Mouse (Mus musculus) intestine, embryonic 14.5 days (tissue): ENCODE data around the gene Plxna4. TPM values are rescaled to one million over a fixed set of nuclear protein-coding genes. Genes with fewer than 3 reads are reported as not detected.

Experiments
- ATAC-seq: fragments of 200-750 bp; cut with Nextera tagmentation; replicated peaks from 2 replicates; pipeline ENCODE4 v1.8.0; 2017; ENCODE audit warnings: low read depth, moderate number of reproducible peaks, moderate TSS enrichment, moderate library complexity; ENCODE audit not compliant: low FRiP score, low TSS enrichment
- DNase-seq: peaks from one replicate; pipeline ENCODE4 v3.0.0-alpha.2; 2018; ENCODE audit warnings: low spot score
- H3K27ac ChIP-seq: fragments of 300-500 bp; sonication (generic); 2 replicates; pipeline ENCODE4 v1.5.1; 2014; ENCODE audit warnings: low read depth, mild to moderate bottlenecking, control low read depth
- H3K27me3 ChIP-seq: fragments of 300-500 bp; sonication (generic); replicated peaks from 2 replicates; pipeline ENCODE4 v1.6.1; 2014; ENCODE audit warnings: low read length, control low read depth; ENCODE audit not compliant: control insufficient read depth, insufficient read depth
- H3K36me3 ChIP-seq: fragments of 300-500 bp; sonication (generic); 2 replicates; pipeline ENCODE4 v1.6.1; 2014; ENCODE audit warnings: low read length, control low read depth; ENCODE audit not compliant: control insufficient read depth, insufficient read depth
- H3K4me1 ChIP-seq: fragments of 300-500 bp; sonication (generic); replicated peaks from 2 replicates; pipeline ENCODE4 v1.6.1; 2014; ENCODE audit warnings: low read length, control low read depth, mixed read lengths; ENCODE audit not compliant: control insufficient read depth, insufficient read depth
- H3K4me2 ChIP-seq: fragments of 300-500 bp; sonication (generic); 2 replicates; pipeline ENCODE4 v1.6.1; 2014; ENCODE audit warnings: low read length
- H3K4me3 ChIP-seq: fragments of 300-500 bp; sonication (generic); 2 replicates; pipeline ENCODE4 v1.5.1; 2014; ENCODE audit warnings: low read depth, low read length, control low read depth, mixed read lengths
- H3K9ac ChIP-seq: fragments of 300-500 bp; sonication (generic); 2 replicates; pipeline ENCODE4 v1.6.1; 2014; ENCODE audit warnings: mild to moderate bottlenecking, low read length
- H3K9me3 ChIP-seq: fragments of 300-500 bp; sonication (generic); 2 replicates; pipeline ENCODE4 v1.6.1; 2016; ENCODE audit warnings: low read length, control low read depth; ENCODE audit not compliant: control insufficient read depth
- WGBS: fragments of 180-500 bp; shearing (Covaris S2); extraction: QIAGEN DNeasy Blood & Tissue Kit; methylation state at CpG from one replicate; pipeline ENCODE4 v1.1.7; 2014; 5-methylcytosine and 5-hydroxymethylcytosine counted together
- polyA plus RNA-seq: library from polyadenylated mRNA; unstranded; fragments of >200 nt; fragmentation: Nextera tagmentation; extraction: Ambion mirVana; gene quantifications from 2 replicates; pipeline ENCODE4 v1.2.1, GENCODE M21; 2014

Gene Plxna4
- polyA plus RNA-seq, 1 experiment from 2014 or later, result 4.7 TPM

GRCm38 (mm10) chr6:32212439-32212838 lies 375.6 kb downstream of the Plxna4 start:
- no peak overlapping the region for H3K4me3 ChIP-seq
- H3K4me2 ChIP-seq, result no peak overlapping the region
- no peaks in the 10 kb centered on the region for H3K9me3 ChIP-seq
- no peak overlapping the region for H3K27ac ChIP-seq
- no peaks in the 10 kb centered on the region for H3K36me3 ChIP-seq
- no peak overlapping the region for H3K9ac ChIP-seq
- no peaks in the 10 kb centered on the region for H3K4me1 ChIP-seq
- no peak for ATAC-seq
- WGBS, result 41% methylated on average over 4 of the region's 4 CpGs
- no peaks in the 10 kb centered on the region for H3K27me3 ChIP-seq
- no peak for DNase-seq

GRCm38 (mm10) chr6:32210139-32210538 lies 377.9 kb downstream of the Plxna4 start:
- no peak overlapping the region for H3K27ac ChIP-seq
- WGBS, result 67% methylated on average over 7 of the region's 7 CpGs
- ATAC-seq, result no peak

GRCm38 (mm10) chr6:32208951-32209350 lies 379.0 kb downstream of the Plxna4 start:
- Histone ChIP-seq H3K27ac (no peak overlapping the region), H3K4me2 (no peak overlapping the region), H3K9ac (no peak overlapping the region), H3K27me3 (no peaks in the 10 kb centered on the region), H3K36me3 (no peaks in the 10 kb centered on the region), H3K4me3 (no peak overlapping the region), H3K4me1 (no peaks in the 10 kb centered on the region), H3K9me3 (no peaks in the 10 kb centered on the region)
- DNase-seq (no peak), ATAC-seq (no peak)
- 69% methylated on average over 7 of the region's 7 CpGs for WGBS

More at GRCm38 (mm10) chr6:32210139-32210538, 377.9 kb downstream of the Plxna4 start:
- Histone ChIP-seq H3K4me3 (no peak overlapping the region), H3K27me3 (no peaks in the 10 kb centered on the region), H3K4me1 (no peaks in the 10 kb centered on the region), H3K4me2 (no peak overlapping the region), H3K9ac (no peak overlapping the region), H3K36me3 (no peaks in the 10 kb centered on the region), H3K9me3 (no peaks in the 10 kb centered on the region)
- no peak for DNase-seq

- DNase-seq (no peak), ATAC-seq (no peak)
- no peaks in the 10 kb centered on the region for H3K27me3 ChIP-seq
- H3K4me1 ChIP-seq, result no peaks in the 10 kb centered on the region
- H3K9me3 ChIP-seq, result no peaks in the 10 kb centered on the region
- H3K9ac ChIP-seq, result no peak overlapping the region
- no peak overlapping the region for H3K4me2 ChIP-seq
- H3K4me3 ChIP-seq, result no peak overlapping the region
- WGBS, result 63% methylated on average over 4 of the region's 4 CpGs
- H3K27ac ChIP-seq, result no peak overlapping the region
- no peaks in the 10 kb centered on the region for H3K36me3 ChIP-seq
Observed at GRCm38 (mm10) chr6:32204253-32204652, 383.7 kb downstream of the Plxna4 start.

- Histone ChIP-seq H3K27ac (no peak overlapping the region), H3K9ac (no peak overlapping the region), H3K4me3 (no peak overlapping the region), H3K4me2 (no peak overlapping the region), H3K27me3 (no peaks in the 10 kb centered on the region), H3K9me3 (no peaks in the 10 kb centered on the region), H3K4me1 (no peaks in the 10 kb centered on the region), H3K36me3 (no peaks in the 10 kb centered on the region)
- ATAC-seq (no peak), DNase-seq (no peak)
- 43% methylated on average over 4 of the region's 4 CpGs for WGBS
Observed at GRCm38 (mm10) chr6:32203389-32203788, 384.6 kb downstream of the Plxna4 start.

GRCm38 (mm10) chr6:32202664-32203192 lies 385.3 kb downstream of the Plxna4 start:
- no peak overlapping the region for H3K27ac ChIP-seq
- WGBS, result 35% methylated on average over 1 of the region's 1 CpGs

GRCm38 (mm10) chr6:32201506-32201905 lies 386.5 kb downstream of the Plxna4 start:
- ATAC-seq, result no peak
- Histone ChIP-seq H3K36me3 (no peaks in the 10 kb centered on the region), H3K4me2 (no peak overlapping the region), H3K4me1 (no peaks in the 10 kb centered on the region), H3K9ac (no peak overlapping the region), H3K27ac (no peak overlapping the region), H3K4me3 (no peak overlapping the region), H3K27me3 (no peaks in the 10 kb centered on the region), H3K9me3 (no peaks in the 10 kb centered on the region)
- DNase-seq, result no peak

More at GRCm38 (mm10) chr6:32202664-32203192, 385.3 kb downstream of the Plxna4 start:
- H3K36me3 ChIP-seq, result no peaks in the 10 kb centered on the region
- H3K4me2 ChIP-seq, result no peak overlapping the region
- no peak overlapping the region for H3K9ac ChIP-seq
- DNase-seq (no peak), ATAC-seq (no peak)
- H3K9me3 ChIP-seq, result no peaks in the 10 kb centered on the region
- H3K4me1 ChIP-seq, result no peaks in the 10 kb centered on the region
- no peak overlapping the region for H3K4me3 ChIP-seq
- no peaks in the 10 kb centered on the region for H3K27me3 ChIP-seq

GRCm38 (mm10) chr6:32199616-32200015 lies 388.4 kb downstream of the Plxna4 start:
- Histone ChIP-seq H3K4me2 (no peak overlapping the region), H3K4me3 (no peak overlapping the region), H3K27me3 (no peaks in the 10 kb centered on the region), H3K4me1 (no peaks in the 10 kb centered on the region), H3K27ac (no peak overlapping the region), H3K36me3 (no peaks in the 10 kb centered on the region), H3K9me3 (no peaks in the 10 kb centered on the region), H3K9ac (no peak overlapping the region)
- DNase-seq, result no peak
- 51% methylated on average over 2 of the region's 2 CpGs for WGBS
- ATAC-seq, result no peak

- Histone ChIP-seq H3K9ac (no peak overlapping the region), H3K36me3 (no peaks in the 10 kb centered on the region), H3K4me1 (no peaks in the 10 kb centered on the region), H3K9me3 (no peaks in the 10 kb centered on the region), H3K4me3 (no peak overlapping the region), H3K27me3 (no peaks in the 10 kb centered on the region), H3K27ac (no peak overlapping the region), H3K4me2 (no peak overlapping the region)
- 83% methylated on average over 9 of the region's 9 CpGs for WGBS
- DNase-seq (no peak), ATAC-seq (no peak)
Observed at GRCm38 (mm10) chr6:32196913-32197312, 391.1 kb downstream of the Plxna4 start.
